Mouse (Mus musculus): Measurements from ENCODE around the gene Tmem109. TPM values are rescaled to one million over a fixed set of nuclear protein-coding genes. Genes with fewer than 3 reads are reported as not detected.
A peak's percentile ranks its signal among the peaks of the same experiment; 100 is the strongest.

Tmem109 gene
- polyA plus RNA-seq, 1 experiment from 2014 or later: 40.2 TPM

- peak overlapping the region; percentile 99; the same call in 1 of the 2 replicates for H3K27ac ChIP-seq (replicated peaks)
- ATAC-seq (replicated peaks): peak; percentile 1; the same call in 1 of the 2 replicates
- H3K36me3 ChIP-seq: no peaks in the 10 kb centered on the region
- no peaks in the 10 kb centered on the region for H3K27me3 ChIP-seq
- no peaks in the 10 kb centered on the region; the same call in 1 of the 2 replicates for H3K9me3 ChIP-seq
- peak overlapping the region; percentile 93 for H3K4me2 ChIP-seq (replicated peaks)
- WGBS: 29% methylated on average over 7 of the region's 7 CpGs
- H3K4me3 ChIP-seq: peak overlapping the region; percentile 58
- H3K9ac ChIP-seq (replicated peaks): peak overlapping the region; percentile 74; the same call in 1 of the 2 replicates
- H3K4me1 ChIP-seq: peaks cover 28% of the 10 kb centered on the region
These were observed 1.5 kb downstream of the Tmem109 start for GRCm38 (mm10) chr19:10880085-10880974.

DNA sequence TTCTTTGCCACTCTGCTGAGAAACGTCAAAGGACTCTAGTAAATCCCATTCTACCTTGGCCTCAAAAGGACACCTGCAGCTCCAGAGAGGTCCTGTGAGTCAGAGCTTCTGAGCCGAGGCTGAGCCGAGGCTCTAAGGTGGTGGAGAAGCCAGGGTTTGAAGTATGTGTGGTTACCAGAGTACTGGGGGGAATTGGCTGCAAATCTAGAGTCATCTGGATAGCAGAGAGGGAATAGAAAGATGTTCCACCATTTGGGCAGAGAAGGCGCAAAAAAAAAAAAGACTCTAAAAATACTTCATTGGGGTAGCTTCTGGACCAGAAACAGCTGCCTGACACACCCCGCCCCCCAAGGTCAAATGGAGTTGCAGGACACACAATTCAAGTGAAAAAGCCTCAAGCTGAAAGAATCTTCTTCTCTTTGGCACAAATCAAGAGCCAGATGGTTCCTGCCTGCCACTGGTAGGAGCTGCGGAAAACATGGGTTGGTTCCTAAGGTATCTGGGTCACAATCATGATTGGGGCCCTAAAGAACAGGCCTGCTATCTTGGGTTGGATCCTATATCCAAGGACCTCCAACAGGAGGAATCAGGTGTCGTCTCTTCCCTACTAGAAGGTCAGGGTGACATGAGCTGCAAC, 3.5 kb downstream of the Tmem109 start:
- no peak for ATAC-seq (replicated peaks)
- WGBS: 86% methylated on average over 7 of the region's 7 CpGs
- H3K9ac ChIP-seq (replicated peaks): no peak overlapping the region
- H3K4me2 ChIP-seq (replicated peaks): no peak overlapping the region
- H3K27ac ChIP-seq (replicated peaks): no peak overlapping the region
- H3K9me3 ChIP-seq: no peaks in the 10 kb centered on the region
- no peaks in the 10 kb centered on the region for H3K27me3 ChIP-seq
- H3K4me1 ChIP-seq: peaks cover 28% of the 10 kb centered on the region
- H3K36me3 ChIP-seq: peaks cover 10% of the 10 kb centered on the region
- H3K4me3 ChIP-seq: no peak overlapping the region

- peaks cover 31% of the 10 kb centered on the region for H3K36me3 ChIP-seq
- no peaks in the 10 kb centered on the region for H3K9me3 ChIP-seq
- H3K27ac ChIP-seq (replicated peaks): no peak overlapping the region
- no peak overlapping the region for H3K9ac ChIP-seq (replicated peaks)
- H3K4me1 ChIP-seq: peaks cover 28% of the 10 kb centered on the region
- ATAC-seq (replicated peaks): no peak
- H3K4me3 ChIP-seq: no peak overlapping the region
- 82% methylated on average over 14 of the region's 14 CpGs for WGBS
- no peak overlapping the region for H3K4me2 ChIP-seq (replicated peaks)
- no peaks in the 10 kb centered on the region for H3K27me3 ChIP-seq
These were observed 10.4 kb downstream of the Tmem109 start for GRCm38 (mm10) chr19:10871328-10871961.

DNA sequence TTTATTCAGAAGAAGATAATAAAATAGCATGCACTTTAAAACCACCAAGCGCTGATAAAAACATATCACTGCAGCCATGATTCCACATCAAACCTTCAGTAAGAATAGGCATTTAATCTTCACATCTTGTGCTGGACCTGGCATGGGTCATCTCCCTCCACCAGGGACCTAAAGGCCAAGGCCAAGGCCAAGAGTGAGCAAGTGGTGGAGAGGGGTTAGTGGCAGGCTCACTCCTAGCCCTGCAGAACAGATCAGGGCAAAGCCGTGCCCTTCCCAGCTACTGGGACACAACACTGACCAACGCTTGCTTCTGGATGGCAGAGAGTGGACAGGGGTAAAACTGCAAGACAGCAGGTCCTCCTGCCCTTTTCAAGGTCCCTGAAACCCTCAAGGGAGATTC, 11.1 kb downstream of the Tmem109 start:
- no peaks in the 10 kb centered on the region for H3K27me3 ChIP-seq
- H3K4me1 ChIP-seq: peaks cover 28% of the 10 kb centered on the region
- H3K9me3 ChIP-seq: no peaks in the 10 kb centered on the region
- H3K9ac ChIP-seq (replicated peaks): no peak overlapping the region
- no peak overlapping the region for H3K27ac ChIP-seq (replicated peaks)
- no peak for ATAC-seq (replicated peaks)
- WGBS: 82% methylated on average over 3 of the region's 3 CpGs
- peaks cover 36% of the 10 kb centered on the region for H3K36me3 ChIP-seq
- H3K4me3 ChIP-seq: no peak overlapping the region
- no peak overlapping the region for H3K4me2 ChIP-seq (replicated peaks)

DNA sequence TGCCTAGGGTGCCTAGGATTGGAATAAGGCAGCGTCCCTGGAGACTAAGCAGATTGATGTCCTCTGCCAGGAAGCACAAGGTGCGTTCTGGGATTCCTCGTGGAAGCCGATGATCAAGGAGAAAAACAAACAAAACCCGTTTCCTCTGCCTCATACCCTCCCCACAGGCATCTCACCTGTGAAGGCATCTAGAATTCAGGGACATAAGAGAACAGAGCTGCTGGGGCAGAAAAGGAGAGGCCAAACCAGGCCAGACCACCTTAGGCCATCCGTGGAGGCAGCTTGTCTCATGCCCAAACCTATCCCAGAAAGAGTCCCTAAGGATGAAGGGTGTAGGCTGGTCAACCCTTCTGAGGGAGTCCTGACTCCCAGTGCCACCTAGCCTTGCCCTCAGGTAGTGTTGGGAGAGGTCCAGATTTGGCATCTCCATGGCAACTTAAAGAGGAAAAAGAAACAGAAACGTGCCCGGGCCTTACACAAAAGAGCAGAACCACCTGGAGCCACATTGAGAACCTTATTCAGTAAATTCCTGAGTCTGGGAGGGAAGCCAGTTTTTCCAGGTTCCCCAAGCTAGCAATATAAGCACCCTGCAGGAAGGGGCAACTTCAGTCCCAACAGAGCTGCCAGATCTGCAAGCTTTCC, 11.8 kb downstream of the Tmem109 start, which contains the start of gene Tmem132a:
TSS of gene Tmem132a (minus strand) at position 55 of the 642 bp plus-strand sequence.
- H3K9ac ChIP-seq (replicated peaks): peak within 1 kb of the TSS; percentile 100
- H3K27me3 ChIP-seq: no peaks in the 10 kb centered on the region
- no peaks in the 10 kb centered on the region for H3K9me3 ChIP-seq
- peaks cover 43% of the 10 kb centered on the region for H3K36me3 ChIP-seq
- peak within 1 kb of the TSS; percentile 96 for H3K27ac ChIP-seq (replicated peaks)
- H3K4me1 ChIP-seq: peaks cover 28% of the 10 kb centered on the region
- H3K4me3 ChIP-seq: peak within 1 kb of the TSS; percentile 97
- WGBS: 1% methylated on average over 8 of the region's 8 CpGs
- H3K4me2 ChIP-seq (replicated peaks): peak within 1 kb of the TSS; percentile 85
- ATAC-seq (replicated peaks): peak; percentile 30

DNA sequence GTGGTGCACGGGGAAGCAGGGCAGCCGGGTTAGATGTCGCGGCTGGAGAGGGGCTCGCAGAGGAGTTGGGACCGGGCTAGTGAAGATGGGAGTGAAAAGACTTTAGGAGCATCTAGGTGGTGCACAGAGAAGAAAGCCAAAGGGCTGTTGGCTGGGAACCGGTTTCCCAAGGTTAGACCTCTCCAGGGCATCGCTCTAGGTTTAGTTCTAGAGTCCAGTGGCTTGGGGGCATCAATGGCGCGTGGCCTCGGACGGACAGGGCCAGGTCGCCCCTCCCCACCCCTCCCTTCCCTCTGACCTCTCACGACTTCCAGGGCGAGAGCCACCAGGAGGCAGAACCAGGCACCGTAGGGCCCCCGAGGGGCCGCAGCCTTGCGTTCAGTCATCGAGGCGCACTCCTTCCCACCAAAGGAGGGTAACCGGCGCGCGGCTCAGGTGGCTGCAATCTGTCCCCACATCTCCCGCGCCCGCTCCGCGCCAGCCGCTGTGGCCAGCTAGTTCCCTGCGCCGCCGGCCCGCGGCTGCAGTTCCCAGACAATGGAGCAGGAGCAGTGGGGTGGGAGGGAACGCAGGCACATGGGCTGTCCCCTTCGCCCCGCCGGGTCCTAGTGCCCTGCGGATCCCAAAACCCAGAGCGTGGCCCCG, 12.4 kb downstream of the Tmem109 start:
- peak; percentile 95 for ATAC-seq (replicated peaks)
- Histone ChIP-seq H3K27ac (replicated peaks) (peak overlapping the region; percentile 96), H3K27me3 (no peaks in the 10 kb centered on the region), H3K9ac (replicated peaks) (peak overlapping the region; percentile 100), H3K9me3 (no peaks in the 10 kb centered on the region), H3K4me2 (replicated peaks) (peak overlapping the region; percentile 85), H3K4me3 (peak overlapping the region; percentile 97), H3K36me3 (peaks cover 48% of the 10 kb centered on the region), H3K4me1 (peaks cover 28% of the 10 kb centered on the region)
- WGBS: under 1% methylated on average over 43 of the region's 43 CpGs

DNA sequence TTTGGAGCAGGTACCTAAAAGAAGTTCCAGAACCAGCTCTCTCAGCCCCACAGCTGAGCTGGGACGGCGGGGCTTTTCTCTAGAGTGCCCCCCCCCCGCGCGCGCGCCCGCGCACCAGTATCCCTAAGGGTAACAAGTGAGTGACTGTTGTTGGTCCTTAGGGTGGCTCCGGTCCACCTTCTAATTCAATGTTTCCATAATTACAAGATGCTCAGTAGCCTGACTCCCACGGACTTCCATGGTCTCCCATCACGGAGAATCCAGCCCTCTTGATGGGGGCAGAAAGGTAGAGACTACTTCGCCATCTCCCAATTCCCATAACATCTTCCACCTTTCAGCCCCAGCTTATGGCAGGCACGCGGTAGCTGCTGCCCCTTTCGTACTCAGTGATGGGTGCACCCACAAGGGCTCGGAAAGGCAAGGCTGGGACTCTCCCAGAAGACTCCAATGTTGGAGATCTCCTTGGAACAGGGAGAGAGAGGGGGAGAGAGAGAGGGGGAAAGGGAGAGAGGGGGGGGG, 13.1 kb downstream of the Tmem109 start:
- Histone ChIP-seq H3K36me3 (peaks cover 49% of the 10 kb centered on the region), H3K4me2 (replicated peaks) (peak overlapping the region; percentile 85), H3K4me3 (peak overlapping the region; percentile 97), H3K27ac (replicated peaks) (peak overlapping the region; percentile 96), H3K4me1 (peaks cover 28% of the 10 kb centered on the region), H3K9ac (replicated peaks) (peak overlapping the region; percentile 100), H3K27me3 (no peaks in the 10 kb centered on the region), H3K9me3 (no peaks in the 10 kb centered on the region)
- WGBS: under 1% methylated on average over 17 of the region's 17 CpGs
- ATAC-seq (replicated peaks): peak; percentile 36; the same call in 1 of the 2 replicates

- Histone ChIP-seq H3K4me2 (replicated peaks) (peak overlapping the region; percentile 85), H3K4me1 (peaks cover 28% of the 10 kb centered on the region), H3K4me3 (peak overlapping the region; percentile 97), H3K27me3 (no peaks in the 10 kb centered on the region), H3K27ac (replicated peaks) (peak overlapping the region; percentile 96), H3K36me3 (peaks cover 49% of the 10 kb centered on the region), H3K9me3 (no peaks in the 10 kb centered on the region), H3K9ac (replicated peaks) (peak overlapping the region; percentile 100)
- 23% methylated on average over 5 of the region's 5 CpGs for WGBS
- ATAC-seq (replicated peaks): no peak
These were observed 13.7 kb downstream of the Tmem109 start for GRCm38 (mm10) chr19:10867946-10868622.

GRCm38 (mm10) chr19:10866351-10866750, 15.4 kb downstream of the Tmem109 start:
- ATAC-seq (replicated peaks): no peak
- WGBS: 89% methylated on average over 13 of the region's 13 CpGs
- no peak overlapping the region for H3K9ac ChIP-seq (replicated peaks)
- H3K4me1 ChIP-seq: peaks cover 28% of the 10 kb centered on the region
- H3K27me3 ChIP-seq: no peaks in the 10 kb centered on the region
- H3K9me3 ChIP-seq: no peaks in the 10 kb centered on the region
- H3K27ac ChIP-seq (replicated peaks): no peak overlapping the region
- no peak overlapping the region for H3K4me2 ChIP-seq (replicated peaks)
- H3K4me3 ChIP-seq: no peak overlapping the region
- peaks cover 49% of the 10 kb centered on the region for H3K36me3 ChIP-seq

GRCm38 (mm10) chr19:10860072-10860497, 21.7 kb downstream of the Tmem109 start:
- Histone ChIP-seq H3K27me3 (no peaks in the 10 kb centered on the region), H3K27ac (replicated peaks) (no peak overlapping the region), H3K36me3 (peaks cover 87% of the 10 kb centered on the region), H3K4me1 (no peaks in the 10 kb centered on the region), H3K9ac (replicated peaks) (no peak overlapping the region), H3K4me3 (no peak overlapping the region), H3K4me2 (replicated peaks) (no peak overlapping the region), H3K9me3 (no peaks in the 10 kb centered on the region)
- 46% methylated on average over 22 of the region's 22 CpGs for WGBS
- no peak; the same call in 1 of the 2 replicates for ATAC-seq (replicated peaks)

Data from forebrain, embryonic 15.5 days (tissue).